Mouse (Mus musculus) kidney, embryonic 14.5 days (tissue): ENCODE data around the gene Spcs3. TPM values are rescaled to one million over a fixed set of nuclear protein-coding genes. Genes with fewer than 3 reads are reported as not detected.

Experiments used
- ATAC-seq: fragments of 200-750 bp; cut with Nextera tagmentation; 2 replicates; pipeline ENCODE4 v1.8.0; 2017; ENCODE audit warnings: moderate number of reproducible peaks, mild to moderate bottlenecking, moderate TSS enrichment, moderate library complexity; ENCODE audit not compliant: low FRiP score, low TSS enrichment
- H3K27ac ChIP-seq: fragments of 300-500 bp; sonication (generic); 2 replicates; pipeline ENCODE4 v1.5.1; 2014; ENCODE audit warnings: low read depth, mild to moderate bottlenecking, low read length, moderate library complexity, mixed read lengths
- H3K27me3 ChIP-seq: fragments of 300-500 bp; sonication (generic); 2 replicates; pipeline ENCODE4 v1.6.1; 2014; ENCODE audit warnings: mild to moderate bottlenecking, low read length; ENCODE audit not compliant: control insufficient read depth, insufficient read depth
- H3K36me3 ChIP-seq: fragments of 300-500 bp; sonication (generic); 2 replicates; pipeline ENCODE4 v1.6.1; 2014; ENCODE audit warnings: low read length, mixed read lengths; ENCODE audit not compliant: control insufficient read depth, insufficient read depth
- H3K4me1 ChIP-seq: fragments of 300-500 bp; sonication (generic); 2 replicates; pipeline ENCODE4 v1.6.1; 2014; ENCODE audit warnings: low read length, mixed read lengths; ENCODE audit not compliant: control insufficient read depth, insufficient read depth
- H3K4me2 ChIP-seq: fragments of 300-500 bp; sonication (generic); replicated peaks from 2 replicates; pipeline ENCODE4 v1.6.1; 2014; ENCODE audit warnings: low read depth, mild to moderate bottlenecking, low read length
- H3K4me3 ChIP-seq: fragments of 300-500 bp; sonication (generic); 2 replicates; pipeline ENCODE4 v1.5.1; 2014; ENCODE audit warnings: mild to moderate bottlenecking, low read length
- H3K9ac ChIP-seq: fragments of 300-500 bp; sonication (generic); 2 replicates; pipeline ENCODE4 v1.6.1; 2014; ENCODE audit warnings: low read depth, mild to moderate bottlenecking, low read length, moderate library complexity
- H3K9me3 ChIP-seq: fragments of 300-500 bp; sonication (generic); 2 replicates; pipeline ENCODE4 v1.6.1; 2016; ENCODE audit warnings: low read length; ENCODE audit not compliant: control insufficient read depth
- WGBS: fragments of 180-500 bp; shearing (Covaris S2); extraction: QIAGEN DNeasy Blood & Tissue Kit; methylation state at CpG from one replicate; pipeline ENCODE4 v1.1.7; 2014; 5-methylcytosine and 5-hydroxymethylcytosine counted together
- polyA plus RNA-seq: library from polyadenylated mRNA; unstranded; fragments of >200 nt; fragmentation: Nextera tagmentation; extraction: Ambion mirVana; gene quantifications from 2 replicates; pipeline ENCODE4 v1.2.1, GENCODE M21; 2014

Spcs3 gene
- polyA plus RNA-seq, 1 experiment from 2014 or later: 99.4 TPM

- Histone ChIP-seq H3K4me3 (no peak overlapping the region), H3K4me1 (no peaks in the 10 kb centered on the region), H3K27me3 (no peaks in the 10 kb centered on the region), H3K36me3 (no peaks in the 10 kb centered on the region), H3K9me3 (no peaks in the 10 kb centered on the region), H3K9ac (no peak overlapping the region), H3K27ac (no peak overlapping the region), H3K4me2 (no peak overlapping the region)
- ATAC-seq: no peak
- WGBS: 77% methylated on average over 6 of the region's 6 CpGs
These were observed 18.6 kb upstream of the Spcs3 start for GRCm38 (mm10) chr8:54548383-54548782.

GRCm38 (mm10) chr8:54541331-54541730 is 11.5 kb upstream of the Spcs3 start:
- no peak overlapping the region for H3K27ac ChIP-seq
- H3K27me3 ChIP-seq: no peaks in the 10 kb centered on the region
- 59% methylated on average over 1 of the region's 1 CpGs for WGBS
- H3K36me3 ChIP-seq: no peaks in the 10 kb centered on the region
- no peaks in the 10 kb centered on the region for H3K9me3 ChIP-seq
- no peak overlapping the region for H3K4me2 ChIP-seq
- no peak overlapping the region for H3K9ac ChIP-seq
- H3K4me3 ChIP-seq: no peak overlapping the region
- no peak for ATAC-seq
- no peaks in the 10 kb centered on the region for H3K4me1 ChIP-seq

- no peak overlapping the region for H3K9ac ChIP-seq
- no peak overlapping the region for H3K27ac ChIP-seq
- WGBS: 89% methylated on average over 3 of the region's 3 CpGs
- no peaks in the 10 kb centered on the region for H3K36me3 ChIP-seq
- no peaks in the 10 kb centered on the region for H3K27me3 ChIP-seq
- no peaks in the 10 kb centered on the region for H3K4me1 ChIP-seq
- no peak overlapping the region for H3K4me2 ChIP-seq
- no peak overlapping the region for H3K4me3 ChIP-seq
- no peaks in the 10 kb centered on the region for H3K9me3 ChIP-seq
- no peak for ATAC-seq
These were observed 7.5 kb upstream of the Spcs3 start for GRCm38 (mm10) chr8:54537285-54537684.

GRCm38 (mm10) chr8:54535172-54535571 is 5.4 kb upstream of the Spcs3 start:
- WGBS: 70% methylated on average over 5 of the region's 5 CpGs

GRCm38 (mm10) chr8:54528571-54528970 is 1.2 kb downstream of the Spcs3 start:
- Histone ChIP-seq H3K4me2 (peak overlapping the region; percentile 46), H3K9ac (peak overlapping the region; percentile 92), H3K27me3 (no peaks in the 10 kb centered on the region), H3K36me3 (peaks cover 18% of the 10 kb centered on the region; the same call in 1 of the 2 replicates), H3K27ac (no peak overlapping the region), H3K4me3 (peak overlapping the region; percentile 95), H3K9me3 (no peaks in the 10 kb centered on the region), H3K4me1 (peaks cover 11% of the 10 kb centered on the region; the same call in 1 of the 2 replicates)
- 56% methylated on average over 7 of the region's 7 CpGs for WGBS
- ATAC-seq: no peak

More at GRCm38 (mm10) chr8:54535172-54535571, 5.4 kb upstream of the Spcs3 start:
- Histone ChIP-seq H3K4me2 (no peak overlapping the region), H3K4me1 (no peaks in the 10 kb centered on the region), H3K36me3 (no peaks in the 10 kb centered on the region), H3K27ac (no peak overlapping the region), H3K9me3 (no peaks in the 10 kb centered on the region), H3K27me3 (no peaks in the 10 kb centered on the region), H3K9ac (no peak overlapping the region), H3K4me3 (no peak overlapping the region)
- 0 out of 2 replicates have a peak, but pooled peaks have one; percentile 30 for ATAC-seq

- WGBS: 97% methylated on average over 6 of the region's 6 CpGs
These were observed 3.1 kb downstream of the Spcs3 start for GRCm38 (mm10) chr8:54526700-54527099.

GRCm38 (mm10) chr8:54525606-54526005 is 4.2 kb downstream of the Spcs3 start:
- no peak overlapping the region for H3K9ac ChIP-seq
- no peak overlapping the region for H3K4me3 ChIP-seq
- WGBS: 92% methylated on average over 2 of the region's 2 CpGs
- H3K36me3 ChIP-seq: peaks cover 39% of the 10 kb centered on the region
- peaks cover 11% of the 10 kb centered on the region; the same call in 1 of the 2 replicates for H3K4me1 ChIP-seq
- H3K9me3 ChIP-seq: no peaks in the 10 kb centered on the region
- no peak for ATAC-seq
- H3K4me2 ChIP-seq: no peak overlapping the region
- H3K27me3 ChIP-seq: no peaks in the 10 kb centered on the region
- no peak overlapping the region for H3K27ac ChIP-seq

More at GRCm38 (mm10) chr8:54526700-54527099, 3.1 kb downstream of the Spcs3 start:
- Histone ChIP-seq H3K4me2 (no peak overlapping the region), H3K4me3 (no peak overlapping the region), H3K4me1 (peaks cover 11% of the 10 kb centered on the region; the same call in 1 of the 2 replicates), H3K36me3 (peaks cover 32% of the 10 kb centered on the region; the same call in 1 of the 2 replicates), H3K9ac (no peak overlapping the region), H3K27ac (no peak overlapping the region), H3K9me3 (no peaks in the 10 kb centered on the region), H3K27me3 (no peaks in the 10 kb centered on the region)
- no peak for ATAC-seq

- peaks cover 27% of the 10 kb centered on the region for H3K36me3 ChIP-seq
- H3K9me3 ChIP-seq: no peaks in the 10 kb centered on the region
These were observed 9.3 kb downstream of the Spcs3 start for GRCm38 (mm10) chr8:54520516-54520915.

GRCm38 (mm10) chr8:54518756-54519460 is 10.9 kb downstream of the Spcs3 start:
- Histone ChIP-seq H3K4me1 (no peaks in the 10 kb centered on the region), H3K27me3 (no peaks in the 10 kb centered on the region), H3K4me2 (no peak overlapping the region), H3K9me3 (no peaks in the 10 kb centered on the region), H3K4me3 (no peak overlapping the region), H3K36me3 (peaks cover 24% of the 10 kb centered on the region), H3K27ac (no peak overlapping the region), H3K9ac (no peak overlapping the region)
- ATAC-seq: 0 out of 2 replicates have a peak, but pooled peaks have one; percentile 49
- WGBS: 69% methylated on average over 10 of the region's 10 CpGs

More at GRCm38 (mm10) chr8:54520516-54520915, 9.3 kb downstream of the Spcs3 start:
- H3K27me3 ChIP-seq: no peaks in the 10 kb centered on the region
- no peak overlapping the region for H3K9ac ChIP-seq
- WGBS: 72% methylated on average over 4 of the region's 4 CpGs
- no peak for ATAC-seq
- no peaks in the 10 kb centered on the region for H3K4me1 ChIP-seq
- H3K27ac ChIP-seq: no peak overlapping the region
- no peak overlapping the region for H3K4me3 ChIP-seq
- H3K4me2 ChIP-seq: no peak overlapping the region
